Mouse (Mus musculus) heart, postnatal 36 days (tissue): Measurements from ENCODE around the gene Uhrf1. TPM values are rescaled to one million over a fixed set of nuclear protein-coding genes. Genes with fewer than 3 reads are reported as not detected.

ENCODE experiments used
- DNase-seq, 2 experiments: peaks; one replicate each; pipeline ENCODE4 v3.0.0; 2021 to 2022
- intact Hi-C: fragments of 180-260 bp; cut with DNase I; formaldehyde crosslinking; loops from one replicate; pipeline ENCODE4 v1.15.1; 2025
- total RNA-seq, 2 experiments: library from RNA; stranded (reverse); gene quantifications; 2 replicates each; pipeline ENCODE4 v1.2.3; 2021

Gene Uhrf1
- total RNA-seq, 2 experiments from 2014 or later = 2.8 to 3.3 TPM

- intact Hi-C loops = no loop called here
- peak; percentile 33 for DNase-seq
Measured at GRCm38 (mm10) chr17:56331256-56331655, 28.1 kb downstream of the Uhrf1 start.

DNA sequence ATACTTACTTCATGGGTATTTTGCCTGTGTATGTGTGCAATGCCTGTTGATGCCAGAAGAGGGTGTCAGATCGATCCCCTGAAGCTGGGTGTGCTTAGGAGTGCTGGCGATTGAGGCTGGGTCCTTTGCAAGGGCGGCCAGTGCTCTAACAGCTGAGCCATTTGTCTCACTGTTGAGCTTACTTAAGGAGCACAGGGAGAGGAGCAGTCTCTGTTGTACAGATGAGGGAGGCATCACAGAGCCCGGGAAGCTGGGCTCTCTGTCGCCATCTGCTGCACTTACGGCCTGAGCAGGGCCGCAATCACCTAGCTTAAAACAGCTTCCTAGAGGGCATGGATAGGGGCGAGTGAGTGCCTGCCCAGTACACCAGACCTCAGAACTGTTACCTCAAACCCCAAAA is 29.9 kb downstream of the Uhrf1 start:
- intact Hi-C loops = no loop called here
- DNase-seq = no peak

DNA sequence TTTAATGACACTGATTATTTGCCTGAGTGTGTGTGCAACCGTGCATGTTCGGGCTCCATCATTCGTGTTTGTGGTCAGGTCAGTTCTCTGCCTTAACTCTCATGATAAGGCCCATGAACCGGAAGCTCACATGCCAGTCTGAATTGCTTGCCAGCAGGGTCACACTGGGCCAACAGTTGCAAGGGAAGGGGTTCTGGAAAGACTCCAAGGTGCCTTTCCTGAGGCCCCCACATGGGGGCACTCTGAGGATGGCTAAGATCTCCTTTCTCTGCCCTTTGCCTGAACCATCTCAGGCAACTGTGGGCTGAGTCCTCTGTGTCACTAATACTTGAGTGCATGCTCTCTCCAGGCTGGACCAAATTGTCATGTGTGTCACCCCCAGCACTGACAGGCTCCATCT is 34.1 kb downstream of the Uhrf1 start:
- peak; percentile 66 to 67 for DNase-seq
- intact Hi-C loops = no loop called here

DNA sequence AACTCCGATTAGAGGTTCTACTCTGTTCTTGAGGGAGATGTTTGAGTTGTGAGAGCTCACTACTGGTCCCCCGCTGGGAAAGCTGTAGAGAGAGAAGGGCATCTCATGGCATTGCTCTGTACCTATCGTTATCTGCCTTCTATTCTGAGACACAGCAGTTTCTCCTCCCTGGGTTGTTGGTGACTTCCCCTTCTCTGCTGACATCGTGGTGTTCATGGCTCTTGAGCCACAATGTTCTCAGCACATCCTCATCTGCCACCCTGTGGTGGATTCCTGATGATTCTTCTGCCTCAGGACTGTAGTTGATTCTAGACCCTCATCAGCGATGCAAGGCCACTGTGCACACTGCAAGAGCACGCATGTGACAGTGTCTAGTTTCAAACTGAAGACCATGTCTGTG is 34.7 kb downstream of the Uhrf1 start:
- intact Hi-C loops = no loop called here
- no peak for DNase-seq

GRCm38 (mm10) chr17:56338909-56339308 is 35.8 kb downstream of the Uhrf1 start:
- intact Hi-C loops = no loop called here
- peak in 1 of 2 experiments; percentile 39 for DNase-seq

DNA sequence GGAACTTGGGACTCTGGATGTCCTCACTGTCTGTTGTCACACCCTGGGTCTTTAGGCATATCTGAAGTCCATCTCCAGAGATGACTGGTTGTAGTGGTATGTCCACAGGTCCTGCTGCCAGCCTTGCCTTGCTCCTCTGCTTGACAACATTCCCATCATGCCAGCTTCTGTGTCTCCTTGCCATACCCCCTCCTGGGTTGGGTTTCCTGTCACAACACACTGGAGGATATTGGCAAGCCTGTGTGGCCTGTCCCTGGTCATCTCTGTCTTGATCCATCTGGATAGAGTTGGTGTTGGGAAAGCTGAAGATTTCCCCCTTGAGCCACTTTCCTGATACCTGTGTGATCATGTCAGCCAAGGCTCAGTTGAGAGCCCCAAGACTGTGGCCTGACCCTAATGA is 37.6 kb downstream of the Uhrf1 start:
- intact Hi-C loops = no loop called here

DNA sequence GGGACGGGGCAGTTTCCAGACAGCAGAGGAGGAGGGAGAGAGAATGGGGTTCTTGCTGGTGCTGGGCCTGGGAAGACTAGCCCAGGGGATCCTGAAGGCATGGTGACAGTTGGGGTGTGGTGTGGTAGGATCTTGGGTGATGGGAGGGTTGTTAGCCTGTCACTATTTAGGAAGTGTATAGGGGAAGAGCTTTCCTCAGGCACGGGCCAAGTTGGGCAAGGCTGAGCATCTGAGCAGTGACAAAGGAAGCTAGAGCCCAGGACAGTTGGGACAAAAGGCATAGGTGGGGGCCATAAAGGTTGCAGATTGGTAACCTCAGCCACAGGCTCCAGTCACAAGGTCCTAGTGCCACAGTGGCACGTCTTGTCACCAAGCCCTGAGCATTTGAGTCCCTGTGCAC is 40.3 kb downstream of the Uhrf1 start:
- intact Hi-C loops = no loop called here
- no peak for DNase-seq

More for the DNA sequence above, 37.6 kb downstream of the Uhrf1 start:
- DNase-seq = no peak

GRCm38 (mm10) chr17:56345364-56345763 is 42.2 kb downstream of the Uhrf1 start:
- DNase-seq = no peak
- intact Hi-C loops = no loop called here

GRCm38 (mm10) chr17:56348128-56348527 is 45.0 kb downstream of the Uhrf1 start:
- DNase-seq = no peak
- intact Hi-C loops = no loop called here

- DNase-seq = no peak
Measured at GRCm38 (mm10) chr17:56348586-56348985, 45.5 kb downstream of the Uhrf1 start.

GRCm38 (mm10) chr17:56350694-56351093 is 47.6 kb downstream of the Uhrf1 start:
- intact Hi-C loops = loop anchor here (2.0 to 5.0 kb wide), 2 partner anchors 58 to 218 kb away; partner anchors contain the start of gene Plin3

More at GRCm38 (mm10) chr17:56348586-56348985, 45.5 kb downstream of the Uhrf1 start:
- intact Hi-C loops = no loop called here

DNA sequence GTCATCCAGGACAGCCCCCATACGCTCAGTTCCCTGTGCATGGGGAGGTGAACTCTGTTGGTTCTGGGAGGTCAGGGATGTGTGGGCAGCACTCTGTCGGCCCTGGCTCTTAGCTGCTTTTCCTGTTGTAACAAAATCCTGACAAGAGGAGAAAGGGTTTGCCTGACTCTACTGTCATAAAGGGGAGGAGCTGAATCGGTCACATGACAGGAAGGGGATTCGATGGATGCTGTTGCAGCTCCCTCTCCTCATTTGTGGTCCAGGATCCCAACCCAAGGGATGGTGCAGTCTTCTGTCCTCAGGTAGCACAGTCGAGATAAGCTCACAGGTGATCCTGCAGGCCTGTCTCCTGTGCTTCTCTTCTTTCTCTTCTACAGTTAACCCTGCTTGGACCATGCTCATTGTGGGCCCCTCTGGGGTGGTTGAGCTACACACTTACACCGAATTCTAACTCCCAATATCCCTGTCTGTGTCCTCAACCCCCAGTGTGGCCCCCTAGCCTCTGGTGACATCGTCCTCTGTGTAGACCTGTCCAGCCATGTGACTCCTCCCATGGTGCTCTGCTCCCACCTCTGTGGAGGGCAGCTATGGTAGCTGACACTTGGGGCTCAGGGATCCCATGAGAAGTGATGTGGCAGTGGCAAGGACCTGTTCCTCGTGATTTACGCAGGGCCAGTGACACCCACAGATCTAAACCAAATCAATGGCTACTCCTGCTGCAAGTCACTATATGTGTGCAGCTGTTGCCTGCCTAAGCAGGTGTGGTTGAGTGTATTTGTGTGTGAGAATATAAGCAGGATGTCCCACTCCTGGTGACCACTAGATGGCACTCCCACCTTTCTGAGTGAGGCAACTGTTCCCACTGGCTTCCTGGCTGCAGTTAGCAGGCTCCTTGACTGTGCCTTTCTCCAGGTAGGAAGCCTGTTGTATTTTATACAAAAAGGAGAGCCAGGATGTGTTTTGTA is 54.1 kb downstream of the Uhrf1 start:
- intact Hi-C loops = loop anchor here (1.0 to 2.0 kb wide), 3 partner anchors 122 to 312 kb away; partner anchors contain the start of gene Gm20219
- DNase-seq = peak; percentile 68 to 69

More at GRCm38 (mm10) chr17:56350694-56351093, 47.6 kb downstream of the Uhrf1 start:
- peak; percentile 85 to 92 for DNase-seq

- intact Hi-C loops = no loop called here
- no peak for DNase-seq
Measured at GRCm38 (mm10) chr17:56359183-56359725, 56.1 kb downstream of the Uhrf1 start.

- intact Hi-C loops = no loop called here
- no peak for DNase-seq
Measured at GRCm38 (mm10) chr17:56359864-56360263, 56.7 kb downstream of the Uhrf1 start.

GRCm38 (mm10) chr17:56360451-56360850 is 57.3 kb downstream of the Uhrf1 start:
- intact Hi-C loops = no loop called here
- no peak for DNase-seq

DNA sequence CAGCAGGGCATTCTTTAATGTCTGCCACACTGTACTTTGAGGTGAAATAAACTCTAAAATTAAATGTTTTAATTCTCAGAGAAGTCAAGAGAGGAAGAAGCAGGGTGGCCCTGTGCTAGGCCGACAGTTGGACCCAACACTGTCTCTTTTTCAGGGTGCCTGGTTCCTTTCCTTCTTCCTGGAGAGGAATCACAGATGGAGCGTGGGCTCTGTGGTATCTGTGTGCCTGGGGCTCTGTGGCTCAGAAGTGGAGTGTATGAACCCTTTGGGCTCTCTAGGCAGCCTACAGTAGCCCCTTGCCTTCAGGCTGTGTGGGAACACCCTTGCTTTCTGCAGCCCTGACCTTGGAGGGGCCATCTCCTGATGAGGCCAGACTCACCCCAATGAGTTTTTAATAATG is 58.4 kb downstream of the Uhrf1 start:
- intact Hi-C loops = no loop called here
- no peak for DNase-seq

DNA sequence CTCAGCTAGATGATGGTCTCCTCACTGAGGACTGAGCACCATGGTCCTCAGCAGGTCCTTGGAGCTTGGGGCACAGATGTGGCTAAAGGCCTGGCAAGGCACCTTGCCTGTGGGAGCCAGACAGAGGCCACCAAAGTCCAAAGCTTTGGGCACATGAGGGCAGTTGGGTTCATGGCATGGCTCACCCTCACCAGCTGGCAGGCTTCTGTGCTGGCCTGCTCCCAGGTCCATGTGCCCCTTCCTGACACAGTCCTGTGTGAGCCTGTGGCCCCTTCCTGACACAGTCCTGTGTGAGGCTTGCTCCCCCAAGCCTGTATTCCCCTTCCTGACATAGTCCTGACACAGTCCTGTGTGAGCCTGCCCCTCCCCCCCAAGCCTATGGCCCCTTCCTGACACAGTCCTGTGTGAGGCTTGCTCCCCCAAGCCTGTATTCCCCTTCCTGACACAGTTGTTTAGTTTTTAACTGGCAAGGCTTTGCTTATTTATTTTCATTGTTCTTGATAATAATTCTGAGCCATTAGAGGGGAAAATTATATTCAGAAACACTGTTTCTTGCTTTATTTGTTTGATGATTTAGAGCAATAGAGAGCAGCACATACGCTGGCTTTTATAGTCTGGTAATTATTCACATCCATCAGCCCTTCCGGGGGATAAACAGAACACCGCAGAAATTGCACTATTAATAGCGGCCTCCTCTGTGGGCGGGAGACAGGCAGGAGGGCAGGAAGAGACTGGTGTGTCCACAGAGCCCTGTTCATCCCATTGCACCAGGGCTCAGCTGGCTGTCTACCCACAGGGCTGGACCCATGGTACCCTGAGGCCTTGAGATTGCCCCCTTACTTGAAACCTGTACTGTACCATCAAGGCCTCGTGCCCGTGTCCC is 62.9 kb downstream of the Uhrf1 start:
- intact Hi-C loops = no loop called here
- DNase-seq = no peak

GRCm38 (mm10) chr17:56368291-56368790 is 65.2 kb downstream of the Uhrf1 start:
- intact Hi-C loops = no loop called here
- DNase-seq = no peak

DNA sequence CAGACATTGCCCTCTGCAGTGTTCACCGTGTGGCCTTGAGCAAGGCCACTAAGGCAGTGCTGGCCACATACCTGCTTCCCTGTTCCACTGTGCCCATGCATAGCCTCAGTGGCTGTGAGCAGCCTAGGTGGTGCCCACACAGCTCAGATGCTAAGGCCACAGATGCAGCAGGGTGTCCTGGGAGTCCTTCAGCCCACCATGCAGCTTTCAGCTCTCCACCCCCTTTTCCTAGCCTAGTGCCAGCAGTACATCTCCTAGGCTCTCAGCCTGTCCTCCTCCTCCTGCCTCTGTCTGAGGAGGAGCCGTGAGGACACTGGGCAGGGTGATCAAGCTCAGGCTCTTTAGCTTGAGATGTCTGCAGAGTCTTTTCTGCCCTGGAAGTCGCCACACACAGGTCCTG is 67.0 kb downstream of the Uhrf1 start:
- intact Hi-C loops = no loop called here
- no peak for DNase-seq

DNA sequence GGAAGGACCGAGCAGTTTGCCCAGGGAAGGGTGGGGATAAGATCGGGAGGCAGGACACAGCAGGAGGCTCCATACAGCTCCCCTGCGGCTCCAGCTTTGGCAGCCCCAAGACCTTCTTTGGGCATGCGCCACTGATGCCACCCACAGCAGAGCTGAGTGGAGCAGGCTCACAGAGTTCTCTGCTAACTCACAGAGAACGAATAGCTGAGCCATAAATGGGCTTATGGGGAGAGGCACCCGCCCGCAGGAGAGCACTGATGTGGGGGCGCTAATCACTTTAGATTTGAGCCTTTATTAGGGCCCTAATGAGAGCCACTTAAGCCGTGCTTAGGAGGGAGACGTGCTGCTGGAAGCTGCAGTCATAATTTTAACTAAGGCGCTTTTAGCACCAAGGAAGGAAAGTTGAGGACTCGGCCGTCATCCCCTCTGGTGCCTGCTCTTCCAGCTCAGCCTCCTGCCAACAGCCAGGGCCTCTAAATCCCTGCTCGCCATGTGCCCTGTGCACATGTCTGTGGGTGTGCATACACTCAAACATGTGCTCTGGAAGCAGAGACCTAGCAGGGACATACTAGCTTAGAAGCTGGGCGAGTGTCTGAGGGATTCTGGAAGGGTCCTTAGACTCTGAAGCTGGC is 68.0 kb downstream of the Uhrf1 start:
- no peak for DNase-seq
- intact Hi-C loops = no loop called here
